Mouse (Mus musculus) E14TG2a.4 (cell line): ENCODE data around the gene Nfib.

Experiments
- H3K27me3 ChIP-seq: 2 replicates; pipeline ENCODE4 v1.6.1; 2014; ENCODE audit warnings: low read length, control low read depth; ENCODE audit not compliant: insufficient read depth
- H3K36me3 ChIP-seq: 2 replicates; pipeline ENCODE4 v1.6.1; 2014; ENCODE audit warnings: low read length, control low read depth; ENCODE audit not compliant: insufficient read depth
- H3K4me1 ChIP-seq: replicated peaks from 2 replicates; pipeline ENCODE4 v1.6.1; 2014; ENCODE audit warnings: low read depth, low read length, control low read depth
- H3K4me3 ChIP-seq: replicated peaks from 2 replicates; pipeline ENCODE4 v1.5.1; 2014; ENCODE audit warnings: mild to moderate bottlenecking, low read length
- H3K9me3 ChIP-seq: 2 replicates; pipeline ENCODE4 v1.6.1; 2014; ENCODE audit warnings: low read length, control low read depth
- CTCF ChIP-seq: conservative IDR thresholded peaks from 2 replicates; pipeline ENCODE4 v1.5.1; 2014; ENCODE audit warnings: low read length
- NANOG ChIP-seq: IDR thresholded peaks from 2 replicates; pipeline ENCODE4 v1.6.1; 2014; ENCODE audit warnings: borderline replicate concordance, low read length, mixed read lengths
- POU5F1 ChIP-seq: IDR thresholded peaks from 2 replicates; pipeline ENCODE4 v1.6.1; 2014; ENCODE audit warnings: low read length, borderline replicate concordance

Gene Nfib

DNA sequence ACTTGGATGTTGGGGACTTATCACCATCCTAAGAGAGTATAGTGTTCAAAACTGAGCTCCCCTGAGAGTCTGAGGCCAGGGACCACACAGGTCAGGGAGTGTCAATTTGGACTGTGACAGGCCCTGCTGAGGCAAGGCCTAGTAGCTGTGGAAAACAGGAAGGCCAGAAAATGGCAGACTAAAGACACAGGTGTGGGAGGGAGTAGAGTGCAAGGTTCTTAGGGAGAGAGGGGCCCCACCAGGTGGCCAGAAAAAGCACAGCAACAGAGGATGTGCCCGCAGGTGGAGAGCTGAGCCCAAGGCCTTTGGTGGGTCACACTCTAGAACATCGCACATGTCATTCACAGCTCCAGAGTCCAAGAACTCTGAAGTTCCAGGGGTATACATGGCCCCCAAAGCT lies 10.3 kb upstream of the Nfib start:
- Histone ChIP-seq H3K4me3 (no peak overlapping the region), H3K9me3 (no peaks in the 10 kb centered on the region), H3K36me3 (no peaks in the 10 kb centered on the region), H3K4me1 (no peaks in the 10 kb centered on the region), H3K27me3 (no peaks in the 10 kb centered on the region)
- TF ChIP-seq NANOG (no peak), POU5F1 (no peak), CTCF (no peak)

DNA sequence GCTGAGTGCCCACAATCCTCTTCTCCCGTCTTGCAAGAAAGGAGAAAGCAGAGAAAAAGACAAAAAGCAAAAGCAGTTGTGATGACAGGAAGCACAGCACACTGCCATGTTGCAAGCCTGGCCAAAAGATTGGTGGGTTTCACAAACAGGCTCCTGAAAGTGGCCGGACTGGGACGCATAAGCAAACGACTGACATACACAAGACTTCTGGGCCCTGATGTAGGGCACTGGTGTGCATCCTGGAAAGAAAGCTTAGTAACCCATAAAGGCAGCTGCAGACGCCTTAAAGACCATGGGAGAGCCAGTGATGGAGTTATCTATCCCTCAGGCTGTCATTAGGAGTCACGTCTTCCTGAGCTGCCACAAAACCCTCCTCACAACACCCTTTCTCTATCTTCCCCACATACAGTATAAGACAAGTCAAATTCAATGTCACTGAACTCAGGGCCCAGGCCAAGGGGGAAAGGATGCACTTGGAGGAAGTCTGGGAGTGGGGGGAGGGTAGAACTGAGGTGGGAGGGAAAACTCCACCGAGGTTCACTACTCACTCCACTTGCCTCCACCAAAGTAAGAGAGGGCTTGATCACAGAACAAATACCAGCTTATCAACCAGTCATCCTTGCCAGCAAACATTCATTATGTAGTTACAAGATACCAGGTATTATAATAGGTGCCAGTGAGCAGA lies 6.2 kb upstream of the Nfib start:
- H3K4me1 ChIP-seq, result no peaks in the 10 kb centered on the region
- no peaks in the 10 kb centered on the region for H3K36me3 ChIP-seq
- H3K27me3 ChIP-seq, result peaks cover 2% of the 10 kb centered on the region
- no peak overlapping the region for H3K4me3 ChIP-seq
- TF ChIP-seq POU5F1, result no peak
- TF ChIP-seq NANOG, result no peak
- no peak for TF ChIP-seq CTCF
- no peaks in the 10 kb centered on the region for H3K9me3 ChIP-seq

DNA sequence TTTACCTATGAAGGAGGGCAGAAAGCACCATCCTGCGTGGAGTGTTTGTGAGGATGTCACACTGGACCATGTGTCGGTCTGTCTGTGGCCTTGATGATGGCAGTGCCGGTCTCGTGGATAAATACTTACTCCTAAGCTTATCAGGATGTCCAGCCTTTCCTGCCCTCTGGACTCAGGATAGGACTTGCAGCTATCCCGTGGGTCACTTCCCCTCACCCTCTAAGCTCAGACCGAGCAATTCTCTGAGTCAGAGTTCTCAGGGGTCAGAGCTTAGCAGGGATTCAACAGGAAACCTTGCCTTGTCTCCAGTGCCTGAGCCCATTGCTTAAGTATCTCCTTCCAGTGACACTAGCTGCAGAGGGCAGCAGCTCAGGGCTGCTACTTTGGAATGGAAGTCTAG lies 4.1 kb upstream of the Nfib start:
- peaks cover 3% of the 10 kb centered on the region; the same call in 1 of the 2 replicates for H3K4me1 ChIP-seq
- no peak overlapping the region for H3K4me3 ChIP-seq
- H3K36me3 ChIP-seq, result no peaks in the 10 kb centered on the region
- H3K27me3 ChIP-seq, result peaks cover 3% of the 10 kb centered on the region
- TF ChIP-seq NANOG (no peak), POU5F1 (no peak), CTCF (no peak)
- no peaks in the 10 kb centered on the region for H3K9me3 ChIP-seq

DNA sequence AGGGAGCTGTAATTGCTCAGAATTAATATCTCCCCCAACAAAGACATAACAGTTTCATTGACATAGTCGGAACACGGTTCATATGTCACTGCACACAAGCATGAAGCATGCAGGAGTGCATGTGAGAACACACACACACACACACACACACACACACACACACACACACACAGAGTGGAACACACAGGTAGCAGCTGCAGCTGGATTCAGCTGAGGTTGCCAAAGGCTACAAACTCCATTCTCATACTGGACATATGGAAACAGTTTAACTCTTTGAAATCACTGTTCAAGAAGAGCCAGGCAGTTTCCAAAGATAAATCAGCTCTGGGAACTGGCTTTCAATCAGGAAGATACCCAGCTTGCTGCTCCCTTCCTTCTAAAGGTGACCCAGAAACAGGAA lies 462 bp upstream of the Nfib start:
- no peaks in the 10 kb centered on the region for H3K9me3 ChIP-seq
- H3K36me3 ChIP-seq, result no peaks in the 10 kb centered on the region
- peaks cover 3% of the 10 kb centered on the region; the same call in 1 of the 2 replicates for H3K4me1 ChIP-seq
- H3K4me3 ChIP-seq, result no peak overlapping the region
- H3K27me3 ChIP-seq, result peaks cover 3% of the 10 kb centered on the region
- TF ChIP-seq POU5F1 (no peak), NANOG (no peak), CTCF (no peak)

DNA sequence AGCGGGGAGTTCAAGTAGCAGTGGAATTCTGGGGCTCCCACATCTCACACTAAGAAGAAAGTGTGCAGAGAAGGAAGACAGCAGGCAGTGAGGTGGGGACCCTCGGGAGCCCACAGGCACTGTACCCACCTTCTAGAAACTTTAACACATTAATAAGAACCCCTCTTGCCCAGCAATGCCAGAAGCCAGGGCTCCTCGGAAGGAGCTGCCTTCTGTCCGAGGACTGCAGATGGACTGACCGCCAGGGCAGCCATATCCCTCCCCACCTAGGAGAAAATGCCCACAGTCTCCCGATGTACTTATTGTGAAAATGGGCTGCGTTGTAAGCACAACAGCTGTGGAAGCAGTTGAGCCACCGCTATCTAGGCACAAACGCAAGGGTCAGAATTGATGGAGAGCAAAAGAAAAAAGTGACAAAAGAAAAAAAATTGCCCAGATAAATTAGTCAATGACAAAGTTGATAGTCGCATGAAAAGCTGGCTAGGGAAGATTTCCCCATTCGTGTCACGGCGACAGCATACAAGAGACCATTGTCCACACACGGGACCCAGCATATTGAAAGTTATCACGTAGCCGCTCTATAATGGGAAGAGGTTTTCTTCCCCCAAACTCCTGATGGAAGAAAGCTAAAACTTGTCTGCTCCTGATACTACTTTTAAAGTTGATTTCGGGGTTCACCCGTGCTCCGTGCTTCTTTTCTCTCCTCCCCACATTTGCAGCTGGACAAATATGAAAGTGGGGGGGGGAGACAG lies 1.3 kb downstream of the Nfib start:
- no peaks in the 10 kb centered on the region for H3K9me3 ChIP-seq
- H3K36me3 ChIP-seq, result no peaks in the 10 kb centered on the region
- TF ChIP-seq CTCF (no peak), POU5F1 (no peak), NANOG (no peak)
- H3K4me1 ChIP-seq, result peaks cover 3% of the 10 kb centered on the region; the same call in 1 of the 2 replicates
- peaks cover 3% of the 10 kb centered on the region for H3K27me3 ChIP-seq
- no peak overlapping the region for H3K4me3 ChIP-seq

DNA sequence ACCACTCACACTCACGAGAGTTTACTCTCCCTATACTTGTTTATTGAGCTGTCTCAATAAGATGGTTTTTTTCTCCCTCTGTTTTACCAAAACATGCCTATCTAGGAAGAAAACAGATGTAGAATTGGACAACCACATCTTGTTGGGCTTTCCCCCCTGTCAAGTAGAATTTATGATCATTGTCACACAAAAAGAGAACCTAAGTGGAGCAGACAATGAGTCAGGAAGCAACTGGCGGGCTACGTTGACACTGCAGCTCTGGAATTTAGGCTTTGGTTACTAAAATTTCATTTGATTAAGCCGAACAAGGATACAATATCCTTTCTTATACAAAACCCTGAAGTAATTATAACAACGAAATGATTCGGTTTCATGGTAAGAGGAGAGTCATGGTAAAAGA lies 2.7 kb downstream of the Nfib start:
- peaks cover 3% of the 10 kb centered on the region; the same call in 1 of the 2 replicates for H3K4me1 ChIP-seq
- H3K27me3 ChIP-seq, result peaks cover 6% of the 10 kb centered on the region
- no peaks in the 10 kb centered on the region for H3K9me3 ChIP-seq
- TF ChIP-seq NANOG (no peak), CTCF (no peak), POU5F1 (no peak)
- H3K4me3 ChIP-seq, result no peak overlapping the region
- no peaks in the 10 kb centered on the region for H3K36me3 ChIP-seq

DNA sequence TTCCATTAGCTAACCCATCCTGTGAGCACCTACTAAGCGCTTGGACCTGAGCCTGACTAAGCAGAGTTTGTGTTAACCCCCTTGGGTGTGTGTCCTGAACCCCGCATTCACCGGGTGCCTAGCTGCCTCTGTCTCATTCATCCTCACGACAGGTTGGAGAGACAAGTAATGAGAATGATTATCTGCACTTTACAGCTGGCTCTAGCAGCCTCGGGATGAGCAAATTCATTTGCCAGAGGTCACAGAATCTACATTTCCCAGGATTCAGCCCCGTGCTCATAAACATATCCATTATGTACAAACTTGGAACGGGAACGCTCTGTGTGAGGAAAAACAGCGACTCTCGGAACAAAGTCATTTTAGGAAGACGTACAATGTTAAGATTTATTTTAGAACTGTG lies 6.0 kb downstream of the Nfib start:
- no peak for TF ChIP-seq NANOG
- H3K4me3 ChIP-seq, result no peak overlapping the region
- no peaks in the 10 kb centered on the region for H3K36me3 ChIP-seq
- H3K27me3 ChIP-seq, result peaks cover 2% of the 10 kb centered on the region; the same call in 1 of the 2 replicates
- H3K4me1 ChIP-seq, result no peaks in the 10 kb centered on the region
- H3K9me3 ChIP-seq, result no peaks in the 10 kb centered on the region

DNA sequence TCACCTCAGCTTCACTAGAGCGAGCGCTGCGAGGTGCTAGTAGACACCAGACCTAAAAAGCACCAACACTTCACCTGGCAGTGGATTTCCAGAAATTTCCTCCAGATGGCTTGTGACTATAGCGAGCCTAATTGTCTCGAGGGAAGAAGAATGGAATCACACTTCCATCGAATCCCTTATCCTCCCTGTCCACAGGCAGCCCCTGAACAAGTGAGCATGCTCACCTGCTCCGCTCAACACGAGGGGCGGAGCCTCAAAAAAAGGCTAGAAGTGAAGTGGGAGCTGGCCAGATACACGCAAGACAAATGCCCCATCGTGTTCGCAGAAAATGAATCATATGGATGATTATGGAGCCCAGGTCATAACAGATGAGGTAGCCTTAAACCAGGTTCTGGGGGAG lies 6.9 kb downstream of the Nfib start:
- H3K4me1 ChIP-seq, result no peaks in the 10 kb centered on the region
- H3K9me3 ChIP-seq, result no peaks in the 10 kb centered on the region
- no peak for TF ChIP-seq NANOG
- TF ChIP-seq CTCF, result no peak
- TF ChIP-seq POU5F1, result no peak
- H3K4me3 ChIP-seq, result no peak overlapping the region
- H3K36me3 ChIP-seq, result no peaks in the 10 kb centered on the region
- peaks cover 2% of the 10 kb centered on the region; the same call in 1 of the 2 replicates for H3K27me3 ChIP-seq

DNA sequence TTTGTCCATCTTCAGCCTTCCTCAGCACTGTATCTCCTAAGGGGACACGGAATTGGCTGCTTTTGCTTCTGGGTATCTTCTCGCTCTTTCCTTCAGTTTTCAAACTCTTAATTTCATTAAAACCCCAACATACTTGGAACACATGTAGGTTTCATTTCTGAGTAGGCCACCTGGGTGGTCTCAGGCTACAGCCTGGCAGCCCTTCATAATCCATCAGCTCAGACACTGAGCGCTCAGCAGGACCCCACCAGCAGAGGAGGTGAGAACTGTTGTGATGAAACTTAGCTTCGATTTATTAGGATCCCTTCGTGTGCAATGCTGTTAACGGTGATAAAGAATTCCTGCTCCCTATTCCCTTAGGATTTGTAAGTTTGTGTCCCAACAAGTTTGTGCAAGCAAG lies 8.4 kb downstream of the Nfib start:
- H3K4me1 ChIP-seq, result no peaks in the 10 kb centered on the region
- H3K4me3 ChIP-seq, result no peak overlapping the region
- no peaks in the 10 kb centered on the region for H3K9me3 ChIP-seq
- H3K36me3 ChIP-seq, result no peaks in the 10 kb centered on the region
- peaks cover 2% of the 10 kb centered on the region; the same call in 1 of the 2 replicates for H3K27me3 ChIP-seq
- TF ChIP-seq CTCF (no peak), NANOG (no peak), POU5F1 (no peak)
